Mouse (Mus musculus) forebrain, embryonic 16.5 days (tissue): Measurements from ENCODE around the gene Fgfr2. TPM values are rescaled to one million over a fixed set of nuclear protein-coding genes. Genes with fewer than 3 reads are reported as not detected.

ENCODE experiments used
- ATAC-seq: fragments of 200-750 bp; cut with Nextera tagmentation; 2 replicates; pipeline ENCODE4 v1.8.0; 2017; ENCODE audit warnings: mild to moderate bottlenecking, moderate library complexity
- H3K27ac ChIP-seq: fragments of 300-500 bp; sonication (generic); 2 replicates; pipeline ENCODE4 v1.5.1; 2014; ENCODE audit warnings: low read length, control low read depth
- H3K27me3 ChIP-seq: fragments of 300-500 bp; sonication (generic); replicated peaks from 2 replicates; pipeline ENCODE4 v1.6.1; 2014; ENCODE audit warnings: low read length; ENCODE audit not compliant: control insufficient read depth, insufficient read depth
- H3K36me3 ChIP-seq: fragments of 300-500 bp; sonication (generic); 2 replicates; pipeline ENCODE4 v1.6.1; 2014; ENCODE audit not compliant: control insufficient read depth, insufficient read depth
- H3K4me1 ChIP-seq: fragments of 300-500 bp; sonication (generic); replicated peaks from 2 replicates; pipeline ENCODE4 v1.6.1; 2014; ENCODE audit warnings: low read length; ENCODE audit not compliant: control insufficient read depth, insufficient read depth
- H3K4me2 ChIP-seq: fragments of 300-500 bp; sonication (generic); 2 replicates; pipeline ENCODE4 v1.6.1; 2014; ENCODE audit warnings: mild to moderate bottlenecking, low read length, control low read depth
- H3K4me3 ChIP-seq: fragments of 300-500 bp; sonication (generic); replicated peaks from 2 replicates; pipeline ENCODE4 v1.5.1; 2014; ENCODE audit warnings: mild to moderate bottlenecking, low read length, control low read depth
- H3K9ac ChIP-seq: fragments of 300-500 bp; sonication (generic); replicated peaks from 2 replicates; pipeline ENCODE4 v1.6.1; 2014; ENCODE audit warnings: low read depth, low read length, control low read depth
- H3K9me3 ChIP-seq: fragments of 300-500 bp; sonication (generic); 2 replicates; pipeline ENCODE4 v1.6.1; 2016; ENCODE audit warnings: low read length; ENCODE audit not compliant: control insufficient read depth
- WGBS: fragments of 180-500 bp; shearing (Covaris S2); extraction: QIAGEN DNeasy Blood & Tissue Kit; methylation state at CpG from one replicate; pipeline ENCODE4 v1.1.7; 2014; 5-methylcytosine and 5-hydroxymethylcytosine counted together
- polyA plus RNA-seq: library from polyadenylated mRNA; unstranded; fragments of >200 nt; fragmentation: Nextera tagmentation; extraction: Ambion mirVana; gene quantifications from 2 replicates; pipeline ENCODE4 v1.2.1, GENCODE M21; 2015

The Fgfr2 gene
- polyA plus RNA-seq, 1 experiment from 2014 or later = 39.2 TPM

- 100% methylated on average over 2 of the region's 2 CpGs for WGBS
Observed at GRCm38 (mm10) chr7:131007221-131007620, 2115.9 kb downstream of the Fgfr2 start.

DNA sequence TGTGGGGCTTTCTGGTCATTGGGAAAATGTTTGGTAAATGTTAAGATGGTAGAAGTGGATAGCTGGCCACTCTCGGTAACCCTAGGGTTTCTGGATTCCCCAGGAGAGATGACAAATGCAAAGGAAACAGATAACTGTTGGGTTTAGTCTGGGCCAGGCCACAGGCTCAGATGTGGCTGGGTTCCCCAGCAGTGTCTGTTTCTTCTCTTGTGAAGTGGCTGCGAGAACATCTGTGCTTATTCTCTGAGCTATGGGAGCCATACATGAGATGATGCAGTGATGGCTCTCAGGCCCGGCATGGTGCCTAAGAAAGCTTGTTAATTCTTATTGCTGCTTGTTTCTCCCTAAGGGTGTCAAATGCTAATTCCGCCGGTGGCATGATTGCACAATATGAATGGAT, 2119.1 kb downstream of the Fgfr2 start:
- Histone ChIP-seq H3K4me1 (no peaks in the 10 kb centered on the region), H3K27me3 (no peaks in the 10 kb centered on the region), H3K4me3 (no peak overlapping the region), H3K4me2 (no peak overlapping the region), H3K9ac (no peak overlapping the region), H3K36me3 (no peaks in the 10 kb centered on the region), H3K9me3 (peaks cover 5% of the 10 kb centered on the region), H3K27ac (no peak overlapping the region)
- 82% methylated on average over 5 of the region's 5 CpGs for WGBS
- ATAC-seq = no peak

More at GRCm38 (mm10) chr7:131007221-131007620, 2115.9 kb downstream of the Fgfr2 start:
- Histone ChIP-seq H3K4me3 (no peak overlapping the region), H3K27me3 (no peaks in the 10 kb centered on the region), H3K27ac (no peak overlapping the region), H3K9me3 (peaks cover 5% of the 10 kb centered on the region), H3K4me2 (no peak overlapping the region), H3K36me3 (no peaks in the 10 kb centered on the region), H3K4me1 (no peaks in the 10 kb centered on the region), H3K9ac (no peak overlapping the region)
- no peak for ATAC-seq

- H3K9me3 ChIP-seq = peaks cover 3% of the 10 kb centered on the region
- H3K27me3 ChIP-seq = no peaks in the 10 kb centered on the region
- 89% methylated on average over 12 of the region's 12 CpGs for WGBS
- ATAC-seq = no peak
- H3K9ac ChIP-seq = no peak overlapping the region
- H3K4me2 ChIP-seq = no peak overlapping the region
- H3K36me3 ChIP-seq = no peaks in the 10 kb centered on the region
- H3K27ac ChIP-seq = no peak overlapping the region
- no peaks in the 10 kb centered on the region for H3K4me1 ChIP-seq
- no peak overlapping the region for H3K4me3 ChIP-seq
Observed at GRCm38 (mm10) chr7:131001976-131002726, 2121.0 kb downstream of the Fgfr2 start.

DNA sequence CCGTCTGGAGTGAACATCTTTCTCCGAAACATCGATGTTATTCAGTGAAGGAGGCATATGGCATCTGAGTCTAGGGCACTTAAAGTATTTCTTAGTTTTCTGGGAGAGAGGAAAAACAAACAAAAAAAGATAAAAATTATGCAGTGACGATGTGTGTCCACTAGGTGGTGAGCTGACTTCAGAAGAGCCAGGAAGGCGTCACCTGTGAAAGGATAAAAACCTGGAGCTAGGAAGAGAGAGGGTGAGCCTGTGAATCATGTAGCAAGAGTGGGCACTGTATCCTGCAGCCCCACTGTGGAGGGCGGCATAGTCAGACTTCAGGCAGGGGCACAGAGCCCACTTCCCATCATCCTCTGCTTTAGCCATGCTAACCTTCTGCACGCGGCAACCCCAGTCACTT, 2129.2 kb downstream of the Fgfr2 start:
- Histone ChIP-seq H3K4me1 (no peaks in the 10 kb centered on the region), H3K27ac (no peak overlapping the region), H3K9me3 (peaks cover 2% of the 10 kb centered on the region; the same call in 1 of the 2 replicates), H3K4me2 (no peak overlapping the region), H3K27me3 (no peaks in the 10 kb centered on the region), H3K36me3 (no peaks in the 10 kb centered on the region), H3K4me3 (no peak overlapping the region), H3K9ac (no peak overlapping the region)
- ATAC-seq = no peak
- WGBS = 53% methylated on average over 8 of the region's 8 CpGs

DNA sequence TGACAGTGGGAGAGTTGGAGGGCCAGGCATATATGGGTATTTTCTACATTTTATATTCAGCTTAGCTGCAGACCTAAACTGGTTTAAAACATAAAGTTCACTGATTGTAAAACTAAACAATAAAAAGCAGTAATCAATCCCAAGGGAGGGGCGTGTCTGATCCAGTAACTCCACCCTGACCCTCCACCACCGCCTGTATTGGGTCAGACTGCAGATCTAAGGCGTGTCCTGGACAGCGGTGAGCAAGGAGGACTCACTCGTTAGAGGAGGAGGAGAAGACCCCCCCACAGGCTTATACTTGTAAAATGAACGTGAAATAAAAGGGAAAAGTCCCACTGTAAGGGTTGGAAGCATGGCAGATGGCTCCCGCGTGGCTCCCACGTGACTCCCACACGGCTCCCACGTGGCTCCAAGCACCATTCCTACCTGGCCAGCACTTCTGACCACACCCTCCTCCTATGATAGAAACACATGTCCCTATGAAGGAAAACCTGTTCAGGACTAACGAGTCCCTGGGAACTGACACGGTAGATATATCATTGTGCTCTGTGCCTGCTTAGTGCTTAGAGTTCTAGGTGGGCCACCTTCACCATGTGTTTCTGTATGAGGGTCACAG, 2131.9 kb downstream of the Fgfr2 start:
- no peak overlapping the region for H3K4me3 ChIP-seq
- H3K4me2 ChIP-seq = no peak overlapping the region
- H3K27me3 ChIP-seq = no peaks in the 10 kb centered on the region
- no peak for ATAC-seq
- H3K4me1 ChIP-seq = no peaks in the 10 kb centered on the region
- no peak overlapping the region for H3K27ac ChIP-seq
- no peaks in the 10 kb centered on the region for H3K36me3 ChIP-seq
- peaks cover 2% of the 10 kb centered on the region; the same call in 1 of the 2 replicates for H3K9me3 ChIP-seq
- 82% methylated on average over 13 of the region's 13 CpGs for whole genome bisulfite sequencing
- H3K9ac ChIP-seq = no peak overlapping the region

DNA sequence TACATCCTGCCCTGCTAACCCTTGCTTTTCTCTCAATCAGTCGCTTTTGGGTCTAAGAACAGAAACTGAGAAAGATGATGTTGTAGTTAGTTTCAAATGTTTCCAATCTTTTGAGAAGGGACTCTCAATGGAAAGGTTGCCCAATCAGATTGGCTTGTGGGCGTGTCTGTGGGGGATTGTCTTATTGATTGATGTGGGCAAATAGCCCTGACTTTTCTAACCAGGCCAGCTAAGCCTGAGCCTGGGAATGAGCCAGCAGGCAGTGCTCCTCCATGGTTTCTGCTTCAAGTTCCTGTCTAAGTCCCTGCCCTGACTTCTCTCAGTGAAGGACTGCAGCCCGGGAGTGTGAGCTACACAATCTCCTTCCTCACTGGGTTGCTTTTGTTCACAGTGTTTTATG, 2133.8 kb downstream of the Fgfr2 start:
- no peaks in the 10 kb centered on the region for H3K27me3 ChIP-seq
- WGBS = 51% methylated on average over 3 of the region's 3 CpGs
- ATAC-seq = no peak

DNA sequence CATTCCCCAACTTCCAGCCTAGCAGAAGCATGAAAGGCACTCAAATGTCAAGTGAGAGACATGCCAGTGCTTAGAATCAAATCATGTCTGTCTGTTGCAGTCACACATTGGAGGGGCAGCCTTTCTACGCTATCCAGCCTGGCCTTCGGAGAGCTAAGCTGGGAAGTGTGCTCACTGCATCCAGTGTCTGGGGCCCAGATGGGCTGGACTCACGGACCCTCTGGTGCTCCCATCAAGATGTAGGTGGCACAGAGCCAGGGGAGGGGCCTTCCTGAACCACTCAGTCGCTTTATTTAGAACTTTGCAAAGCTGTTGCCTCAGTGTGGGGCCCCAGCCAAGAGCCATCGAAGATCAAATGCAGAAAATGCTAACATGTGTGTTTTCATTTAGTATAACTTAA, 2135.0 kb downstream of the Fgfr2 start:
- H3K9ac ChIP-seq = no peak overlapping the region
- no peaks in the 10 kb centered on the region for H3K36me3 ChIP-seq
- 62% methylated on average over 5 of the region's 5 CpGs for WGBS
- no peak overlapping the region for H3K4me3 ChIP-seq
- H3K9me3 ChIP-seq = no peaks in the 10 kb centered on the region
- no peaks in the 10 kb centered on the region for H3K27me3 ChIP-seq
- ATAC-seq = no peak
- H3K27ac ChIP-seq = no peak overlapping the region
- H3K4me1 ChIP-seq = no peaks in the 10 kb centered on the region
- H3K4me2 ChIP-seq = no peak overlapping the region

More for the DNA sequence above, 2133.8 kb downstream of the Fgfr2 start:
- Histone ChIP-seq H3K4me2 (no peak overlapping the region), H3K4me1 (no peaks in the 10 kb centered on the region), H3K9me3 (no peaks in the 10 kb centered on the region), H3K36me3 (no peaks in the 10 kb centered on the region), H3K9ac (no peak overlapping the region), H3K27ac (no peak overlapping the region), H3K4me3 (no peak overlapping the region)

DNA sequence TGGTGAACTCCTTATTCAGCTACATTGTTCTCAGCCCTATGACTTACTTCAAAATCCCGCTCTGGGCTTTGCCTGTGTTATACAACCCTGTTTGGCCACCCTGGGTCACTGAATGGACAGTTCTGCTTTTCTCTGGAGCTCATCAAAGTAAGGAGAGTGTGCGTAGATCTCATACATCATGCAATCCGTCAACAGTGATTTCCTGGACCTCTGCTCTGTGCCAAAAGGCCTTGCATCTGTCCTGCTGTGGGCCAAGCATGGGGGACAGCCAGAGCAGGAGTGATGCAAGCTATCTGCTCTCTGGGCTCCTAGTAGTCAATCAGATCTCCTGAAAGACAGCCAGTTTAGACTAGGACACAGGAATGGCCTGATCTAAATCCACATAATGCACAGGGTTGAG, 2137.4 kb downstream of the Fgfr2 start:
- H3K27me3 ChIP-seq = no peaks in the 10 kb centered on the region
- no peak for ATAC-seq
- no peaks in the 10 kb centered on the region for H3K36me3 ChIP-seq
- H3K9me3 ChIP-seq = no peaks in the 10 kb centered on the region
- no peak overlapping the region for H3K4me2 ChIP-seq
- H3K9ac ChIP-seq = no peak overlapping the region
- no peak overlapping the region for H3K27ac ChIP-seq
- H3K4me1 ChIP-seq = no peaks in the 10 kb centered on the region
- 85% methylated on average over 3 of the region's 3 CpGs for WGBS
- H3K4me3 ChIP-seq = no peak overlapping the region

DNA sequence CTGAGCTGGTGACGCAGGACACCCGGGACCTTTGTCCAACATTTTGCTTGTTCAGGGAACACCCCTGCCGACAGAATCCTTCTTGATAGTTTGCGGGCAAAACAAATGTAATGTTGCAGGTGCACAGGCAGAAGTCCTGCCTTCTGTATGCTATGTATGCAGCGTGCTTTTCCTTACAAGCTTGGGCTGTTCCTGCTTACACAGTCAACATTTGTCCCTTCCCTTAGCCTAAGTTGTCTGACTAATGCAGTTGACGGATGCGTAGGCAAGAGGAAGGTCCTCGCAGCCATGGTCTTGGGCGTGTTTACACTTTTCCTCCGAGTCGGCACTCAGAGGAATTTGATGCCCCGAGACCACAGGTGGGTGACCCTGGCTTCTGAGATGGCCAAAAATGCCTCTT, 2138.0 kb downstream of the Fgfr2 start:
- 94% methylated on average over 12 of the region's 12 CpGs for WGBS
- no peak for ATAC-seq
- no peak overlapping the region for H3K27ac ChIP-seq

More for the DNA sequence above, 2138.0 kb downstream of the Fgfr2 start:
- no peaks in the 10 kb centered on the region for H3K9me3 ChIP-seq
- H3K4me1 ChIP-seq = no peaks in the 10 kb centered on the region
- no peaks in the 10 kb centered on the region for H3K36me3 ChIP-seq
- H3K9ac ChIP-seq = no peak overlapping the region
- no peaks in the 10 kb centered on the region for H3K27me3 ChIP-seq
- H3K4me2 ChIP-seq = no peak overlapping the region
- no peak overlapping the region for H3K4me3 ChIP-seq
